Mouse (Mus musculus) heart, embryonic 12.5 days (tissue): ENCODE data around the gene Rgl2. TPM values are rescaled to one million over a fixed set of nuclear protein-coding genes. Genes with fewer than 3 reads are reported as not detected.

Source experiments
- ATAC-seq: fragments of 200-750 bp; cut with Nextera tagmentation; 2 replicates; pipeline ENCODE4 v1.8.0; 2017; ENCODE audit warnings: moderate TSS enrichment, moderate library complexity; ENCODE audit not compliant: insufficient number of reproducible peaks, low FRiP score
- H3K27ac ChIP-seq: fragments of 300-500 bp; sonication (generic); 2 replicates; pipeline ENCODE4 v1.5.1; 2016; ENCODE audit warnings: mild to moderate bottlenecking, moderate library complexity; ENCODE audit not compliant: poor library complexity, severe bottlenecking
- H3K27me3 ChIP-seq: fragments of 300-500 bp; sonication (generic); replicated peaks from 2 replicates; pipeline ENCODE4 v1.6.1; 2016; ENCODE audit warnings: mild to moderate bottlenecking, moderate library complexity
- H3K36me3 ChIP-seq: fragments of 300-500 bp; sonication (generic); 2 replicates; pipeline ENCODE4 v1.6.1; 2016; ENCODE audit warnings: mild to moderate bottlenecking, moderate library complexity
- H3K4me1 ChIP-seq: fragments of 300-500 bp; sonication (generic); replicated peaks from 2 replicates; pipeline ENCODE4 v1.6.1; 2016; ENCODE audit warnings: mild to moderate bottlenecking
- H3K4me2 ChIP-seq: fragments of 300-500 bp; sonication (generic); 2 replicates; pipeline ENCODE4 v1.6.1; 2016; ENCODE audit warnings: mild to moderate bottlenecking, moderate library complexity
- H3K4me3 ChIP-seq: fragments of 300-500 bp; sonication (generic); 2 replicates; pipeline ENCODE4 v1.5.1; 2016; ENCODE audit warnings: mild to moderate bottlenecking
- H3K9ac ChIP-seq: fragments of 300-500 bp; sonication (generic); 2 replicates; pipeline ENCODE4 v1.6.1; 2016; ENCODE audit warnings: mild to moderate bottlenecking, moderate library complexity
- H3K9me3 ChIP-seq: fragments of 300-500 bp; sonication (generic); replicated peaks from 2 replicates; pipeline ENCODE4 v1.6.1; 2016; ENCODE audit warnings: mild to moderate bottlenecking, moderate library complexity
- WGBS: fragments of 180-500 bp; shearing (Covaris S2); methylation state at CpG from one replicate; pipeline ENCODE4 v1.1.7; 2016; 5-methylcytosine and 5-hydroxymethylcytosine counted together
- polyA plus RNA-seq: library from polyadenylated mRNA; unstranded; fragments of >200 nt; fragmentation: Nextera tagmentation; extraction: Ambion mirVana; gene quantifications from 2 replicates; pipeline ENCODE4 v1.2.1, GENCODE M21; 2016

Rgl2 gene
- polyA plus RNA-seq, 1 experiment from 2014 or later: 48.4 TPM

GRCm38 (mm10) chr17:33916294-33916693, 13.0 kb upstream of the Rgl2 start:
- H3K36me3 ChIP-seq: peaks cover 54% of the 10 kb centered on the region
- peak; percentile 35 for ATAC-seq
- under 1% methylated on average over 12 of the region's 20 CpGs for WGBS
- peak overlapping the region; percentile 71 for H3K4me3 ChIP-seq
- peaks cover 42% of the 10 kb centered on the region for H3K4me1 ChIP-seq
- H3K9me3 ChIP-seq: no peaks in the 10 kb centered on the region
- peak overlapping the region; percentile 84 for H3K27ac ChIP-seq
- no peaks in the 10 kb centered on the region for H3K27me3 ChIP-seq
- peak overlapping the region; percentile 79 for H3K4me2 ChIP-seq
- H3K9ac ChIP-seq: peak overlapping the region; percentile 78

GRCm38 (mm10) chr17:33916847-33917655, 12.3 kb upstream of the Rgl2 start:
- Histone ChIP-seq H3K4me3 (peak overlapping the region; percentile 71), H3K9ac (peak overlapping the region; percentile 69), H3K9me3 (no peaks in the 10 kb centered on the region), H3K27ac (no peak overlapping the region), H3K4me2 (peak overlapping the region; percentile 79), H3K27me3 (no peaks in the 10 kb centered on the region), H3K4me1 (peaks cover 42% of the 10 kb centered on the region), H3K36me3 (peaks cover 47% of the 10 kb centered on the region)
- 70% methylated on average over 31 of the region's 31 CpGs for WGBS
- ATAC-seq: no peak

GRCm38 (mm10) chr17:33917656-33918292, 11.6 kb upstream of the Rgl2 start:
- Histone ChIP-seq H3K9me3 (no peaks in the 10 kb centered on the region), H3K4me3 (no peak overlapping the region), H3K27ac (no peak overlapping the region), H3K36me3 (peaks cover 40% of the 10 kb centered on the region), H3K9ac (no peak overlapping the region), H3K27me3 (no peaks in the 10 kb centered on the region), H3K4me2 (peak overlapping the region; percentile 94; the same call in 1 of the 2 replicates), H3K4me1 (peaks cover 42% of the 10 kb centered on the region)
- WGBS: 82% methylated on average over 18 of the region's 18 CpGs
- no peak for ATAC-seq

GRCm38 (mm10) chr17:33918293-33919203, 10.8 kb upstream of the Rgl2 start:
- Histone ChIP-seq H3K4me2 (peak overlapping the region; percentile 94), H3K9ac (peak overlapping the region; percentile 86; the same call in 1 of the 2 replicates), H3K27me3 (no peaks in the 10 kb centered on the region), H3K4me1 (peaks cover 42% of the 10 kb centered on the region), H3K27ac (peak overlapping the region; percentile 44; the same call in 1 of the 2 replicates), H3K36me3 (peaks cover 33% of the 10 kb centered on the region), H3K9me3 (no peaks in the 10 kb centered on the region), H3K4me3 (peak overlapping the region; percentile 75)
- no peak for ATAC-seq
- 56% methylated on average over 37 of the region's 37 CpGs for WGBS

GRCm38 (mm10) chr17:33919351-33920281, 9.7 kb upstream of the Rgl2 start:
- WGBS: under 1% methylated on average over 52 of the region's 52 CpGs
- no peaks in the 10 kb centered on the region for H3K9me3 ChIP-seq
- ATAC-seq: peak; percentile 65

GRCm38 (mm10) chr17:33920282-33921097, 8.9 kb upstream of the Rgl2 start:
- peak; percentile 36 for ATAC-seq
- no peaks in the 10 kb centered on the region for H3K9me3 ChIP-seq
- peak overlapping the region; percentile 75 for H3K4me3 ChIP-seq
- under 1% methylated on average over 36 of the region's 36 CpGs for WGBS
- H3K27me3 ChIP-seq: no peaks in the 10 kb centered on the region
- H3K9ac ChIP-seq: peak overlapping the region; percentile 86
- peaks cover 34% of the 10 kb centered on the region for H3K4me1 ChIP-seq
- peak overlapping the region; percentile 94 for H3K4me2 ChIP-seq
- H3K27ac ChIP-seq: peak overlapping the region; percentile 44
- peaks cover 24% of the 10 kb centered on the region for H3K36me3 ChIP-seq

More at GRCm38 (mm10) chr17:33919351-33920281, 9.7 kb upstream of the Rgl2 start:
- Histone ChIP-seq H3K27me3 (no peaks in the 10 kb centered on the region), H3K4me2 (peak overlapping the region; percentile 94), H3K4me1 (peaks cover 41% of the 10 kb centered on the region), H3K9ac (peak overlapping the region; percentile 86), H3K4me3 (peak overlapping the region; percentile 75), H3K36me3 (peaks cover 23% of the 10 kb centered on the region), H3K27ac (peak overlapping the region; percentile 44)

GRCm38 (mm10) chr17:33921361-33921760, 8.0 kb upstream of the Rgl2 start:
- no peak overlapping the region for H3K27ac ChIP-seq
- H3K4me3 ChIP-seq: no peak overlapping the region
- no peaks in the 10 kb centered on the region for H3K9me3 ChIP-seq
- H3K36me3 ChIP-seq: peaks cover 30% of the 10 kb centered on the region
- peaks cover 34% of the 10 kb centered on the region for H3K4me1 ChIP-seq
- H3K4me2 ChIP-seq: no peak overlapping the region
- no peaks in the 10 kb centered on the region for H3K27me3 ChIP-seq
- 85% methylated on average over 7 of the region's 7 CpGs for WGBS
- H3K9ac ChIP-seq: no peak overlapping the region
- no peak for ATAC-seq

GRCm38 (mm10) chr17:33924577-33925283, 4.6 kb upstream of the Rgl2 start:
- H3K27ac ChIP-seq: no peak overlapping the region
- no peaks in the 10 kb centered on the region for H3K27me3 ChIP-seq
- no peaks in the 10 kb centered on the region for H3K9me3 ChIP-seq
- no peak overlapping the region for H3K4me3 ChIP-seq
- H3K36me3 ChIP-seq: peaks cover 23% of the 10 kb centered on the region; the same call in 1 of the 2 replicates
- 78% methylated on average over 10 of the region's 10 CpGs for WGBS
- peaks cover 20% of the 10 kb centered on the region for H3K4me1 ChIP-seq
- H3K4me2 ChIP-seq: no peak overlapping the region
- no peak overlapping the region for H3K9ac ChIP-seq
- ATAC-seq: no peak
